Comparison of ENCODE assay signal across 8 mouse cellular contexts in genomic region chr11:82763261-82763660, GRCm38 (mm10). TPM values are rescaled to one million over a fixed set of nuclear protein-coding genes. Genes with fewer than 3 reads are reported as not detected.
DNase-seq lines count a peak whose midpoint lies in the region; ATAC-seq and TF ChIP-seq lines count a peak whose summit lies in the region.

No protein-coding gene starts in this region.

- 5% methylated on average over 4 of the region's 4 CpGs for WGBS in kidney, postnatal 0 days
- WGBS in hindbrain, embryonic 12.5 days = 13% methylated on average over 4 of the region's 4 CpGs
- 12% methylated on average over 4 of the region's 4 CpGs for WGBS in midbrain, embryonic 14.5 days

- H3K36me3 ChIP-seq in kidney, postnatal 0 days (ENCODE audit: insufficient read depth, low read length) = no peaks in the 10 kb centered on the region
- no peaks in the 10 kb centered on the region for H3K36me3 ChIP-seq in hindbrain, embryonic 12.5 days
- H3K36me3 ChIP-seq in midbrain, embryonic 14.5 days (ENCODE audit: control insufficient read depth, insufficient read depth, low read length) = peaks cover under 1% of the 10 kb centered on the region; the same call in 1 of the 2 replicates

- ATAC-seq in kidney, postnatal 0 days (replicated peaks; ENCODE audit: low FRiP score, low read depth) = no peak
- no peak for ATAC-seq in hindbrain, embryonic 12.5 days (ENCODE audit: low FRiP score)
- ATAC-seq in midbrain, embryonic 14.5 days (ENCODE audit: low FRiP score, low TSS enrichment) = no peak

- H3K27me3 ChIP-seq in kidney, postnatal 0 days (ENCODE audit: insufficient read depth, low read length) = no peaks in the 10 kb centered on the region
- no peaks in the 10 kb centered on the region for H3K27me3 ChIP-seq in hindbrain, embryonic 12.5 days
- H3K27me3 ChIP-seq in midbrain, embryonic 14.5 days (ENCODE audit: control insufficient read depth, insufficient read depth, low read length) = no peaks in the 10 kb centered on the region

- H3K9me3 ChIP-seq in kidney, postnatal 0 days (replicated peaks; ENCODE audit: low read length) = no peaks in the 10 kb centered on the region
- no peaks in the 10 kb centered on the region for H3K9me3 ChIP-seq in hindbrain, embryonic 12.5 days (replicated peaks)
- H3K9me3 ChIP-seq in midbrain, embryonic 14.5 days (ENCODE audit: control insufficient read depth, low read length) = no peaks in the 10 kb centered on the region

- H3K9ac ChIP-seq in kidney, postnatal 0 days (ENCODE audit: low read depth, low read length) = no peak overlapping the region
- peak overlapping the region; percentile 88 for H3K9ac ChIP-seq in hindbrain, embryonic 12.5 days
- H3K9ac ChIP-seq in midbrain, embryonic 14.5 days (replicated peaks; ENCODE audit: low read length) = peak overlapping the region; percentile 83; the same call in 1 of the 2 replicates

- H3K27ac ChIP-seq in kidney, postnatal 0 days = peak overlapping the region; percentile 88
- peak overlapping the region; percentile 86 for H3K27ac ChIP-seq in hindbrain, embryonic 12.5 days
- H3K27ac ChIP-seq in midbrain, embryonic 14.5 days (replicated peaks; ENCODE audit: low read depth, low read length) = peak overlapping the region; percentile 85

- H3K4me3 ChIP-seq in kidney, postnatal 0 days (replicated peaks; ENCODE audit: low read depth, low read length) = peak overlapping the region; percentile 93; the same call in 1 of the 2 replicates
- peak overlapping the region; percentile 88 for H3K4me3 ChIP-seq in hindbrain, embryonic 12.5 days
- H3K4me3 ChIP-seq in midbrain, embryonic 14.5 days (replicated peaks; ENCODE audit: low read depth, low read length) = peak overlapping the region; percentile 92

- peaks cover 16% of the 10 kb centered on the region for H3K4me1 ChIP-seq in kidney, postnatal 0 days (replicated peaks; ENCODE audit: insufficient read depth, low read length)
- H3K4me1 ChIP-seq in hindbrain, embryonic 12.5 days = peaks cover 19% of the 10 kb centered on the region
- H3K4me1 ChIP-seq in midbrain, embryonic 14.5 days (ENCODE audit: control insufficient read depth, insufficient read depth, low read length) = peaks cover 20% of the 10 kb centered on the region

- TF ChIP-seq CTCF in kidney, postnatal 0 days (IDR thresholded peaks at IDR 0.05; ENCODE audit: low read depth) = no peak

- peak overlapping the region; percentile 95 for H3K4me2 ChIP-seq in kidney, postnatal 0 days (ENCODE audit: low read length)
- H3K4me2 ChIP-seq in hindbrain, embryonic 12.5 days (replicated peaks) = peak overlapping the region; percentile 89
- peak overlapping the region; percentile 76 for H3K4me2 ChIP-seq in midbrain, embryonic 14.5 days (ENCODE audit: low read length)

- no peak for DNase-seq in kidney, postnatal 0 days (ENCODE audit: low spot score)
- DNase-seq in kidney, adult 18-20 months = no peak
- DNase-seq in T-cell, adult 2 months (ENCODE audit: low spot score) = peak; percentile 13
- DNase-seq in midbrain, embryonic 14.5 days = no peak
- no peak for DNase-seq in cerebellum, postnatal 10 days
- no peak for DNase-seq in adrenal gland, postnatal 25 days
- no peak for DNase-seq in layer of hippocampus, postnatal 36 days

RNA-seq across cellular contexts. Expression of gene Cct6b, which starts 0.9 kb away (rescaled TPM):
- 0.42 and 0.46 TPM in 2 replicates for polyA plus RNA-seq in kidney, postnatal 0 days (2015; fragmentation: Nextera tagmentation; extraction: Ambion mirVana)
- 0.19 and 0.57 TPM in 2 replicates for polyA plus RNA-seq in hindbrain, embryonic 12.5 days (2016; fragmentation: Nextera tagmentation; extraction: Ambion mirVana)
- 0.46 and 0.55 TPM in 2 replicates for polyA plus RNA-seq in midbrain, embryonic 14.5 days (2014; fragmentation: Nextera tagmentation; extraction: Ambion mirVana)
- total RNA-seq in adrenal gland, postnatal 25 days (2021) = 1.4 TPM in 1 of 2 replicates, not detected in the other
- under 1 TPM in 1 of 2 experiments, not detected in 1; 0.20 TPM for total RNA-seq in layer of hippocampus, postnatal 36 days (2021)

RNA-seq across cellular contexts. Expression of gene Zfp830, which starts 0.9 kb away (rescaled TPM):
- 35.6 and 38.1 TPM in 2 replicates for polyA plus RNA-seq in kidney, postnatal 0 days (2015; fragmentation: Nextera tagmentation; extraction: Ambion mirVana)
- 35.0 and 36.5 TPM in 2 replicates for polyA plus RNA-seq in hindbrain, embryonic 12.5 days (2016; fragmentation: Nextera tagmentation; extraction: Ambion mirVana)
- polyA plus RNA-seq in midbrain, embryonic 14.5 days (2014; fragmentation: Nextera tagmentation; extraction: Ambion mirVana) = 24.2 and 26.9 TPM in 2 replicates
- 21.2 and 21.3 TPM in 2 replicates for total RNA-seq in adrenal gland, postnatal 25 days (2021)
- total RNA-seq in layer of hippocampus, postnatal 36 days (2021) = 10 to 100 TPM; 15.9 to 17.4 TPM

RNA-seq across cellular contexts. Expression of gene Lig3, which starts 17.6 kb away (rescaled TPM):
- 23.0 and 23.9 TPM in 2 replicates for polyA plus RNA-seq in kidney, postnatal 0 days (2015; fragmentation: Nextera tagmentation; extraction: Ambion mirVana)
- 49.9 and 50.1 TPM in 2 replicates for polyA plus RNA-seq in hindbrain, embryonic 12.5 days (2016; fragmentation: Nextera tagmentation; extraction: Ambion mirVana)
- polyA plus RNA-seq in midbrain, embryonic 14.5 days (2014; fragmentation: Nextera tagmentation; extraction: Ambion mirVana) = 23.0 and 35.3 TPM in 2 replicates
- total RNA-seq in adrenal gland, postnatal 25 days (2021) = 24.5 and 29.2 TPM in 2 replicates
- total RNA-seq in layer of hippocampus, postnatal 36 days (2021) = 10 to 100 TPM; 23.6 to 26.3 TPM
